Mouse (Mus musculus) large intestine, adult 2 months (tissue): Measurements from ENCODE around the gene 9230110F15Rik. TPM values are rescaled to one million over a fixed set of nuclear protein-coding genes. Genes with fewer than 3 reads are reported as not detected.
"Not testable (repeated sequence)": the region's sequence is repeated elsewhere in the genome, so short reads cannot be mapped to it uniquely, and the experiment has no call there.

Experiments
- DNase-seq: peaks from one replicate; pipeline ENCODE4 v3.0.0-alpha.2; 2012; ENCODE audit warnings: low read depth, low spot score
- WGBS: fragments of 180-500 bp; shearing (Covaris S2); methylation state at CpG from one replicate; pipeline ENCODE4 v1.1.7; 2018; 5-methylcytosine and 5-hydroxymethylcytosine counted together
- polyA plus RNA-seq: library from polyadenylated mRNA; depleted of rRNA; stranded (reverse); fragments of >200 nt; gene quantifications from 2 replicates; pipeline ENCODE4 v1.2.3, GENCODE M21; 2012; rRNA removed

9230110F15Rik gene
- polyA plus RNA-seq, result not detected in 2 replicates

- 69% methylated on average over 1 of the region's 1 CpGs for WGBS
- no peak for DNase-seq
Measured at GRCm38 (mm10) chr9:35844050-35844449, at the start of gene 9230110F15Rik. Gene 9230110F15Rik (minus strand): TSS chr9:35844150.

- not testable (repeated sequence) for DNase-seq
- 56% methylated on average over 1 of the region's 1 CpGs for WGBS
Measured at GRCm38 (mm10) chr9:35893112-35893511, 49.2 kb upstream of the 9230110F15Rik start.

DNA sequence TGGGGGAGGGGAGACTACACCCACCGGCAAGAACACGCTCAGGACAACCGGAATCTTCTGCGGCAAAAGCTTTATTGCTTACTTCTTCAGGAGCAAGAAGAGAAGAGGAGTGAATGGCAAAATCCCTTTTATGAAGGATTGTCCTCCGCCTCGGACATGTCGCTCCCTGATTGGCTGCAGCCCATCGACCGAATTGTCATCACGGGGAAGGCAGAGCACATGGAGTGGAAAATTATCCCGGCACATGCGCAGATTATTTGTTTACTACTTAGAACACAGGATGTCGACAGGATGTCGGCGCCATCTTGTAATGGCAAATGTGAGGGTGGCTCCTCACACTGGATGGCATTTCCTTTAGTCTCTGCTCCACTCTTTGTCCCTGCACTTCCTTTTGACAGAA, 26.1 kb downstream of the 9230110F15Rik start:
- not testable (repeated sequence) for DNase-seq
- 95% methylated on average over 15 of the region's 15 CpGs for WGBS

GRCm38 (mm10) chr9:35798146-35798545, 45.8 kb downstream of the 9230110F15Rik start:
- no peak for DNase-seq

DNA sequence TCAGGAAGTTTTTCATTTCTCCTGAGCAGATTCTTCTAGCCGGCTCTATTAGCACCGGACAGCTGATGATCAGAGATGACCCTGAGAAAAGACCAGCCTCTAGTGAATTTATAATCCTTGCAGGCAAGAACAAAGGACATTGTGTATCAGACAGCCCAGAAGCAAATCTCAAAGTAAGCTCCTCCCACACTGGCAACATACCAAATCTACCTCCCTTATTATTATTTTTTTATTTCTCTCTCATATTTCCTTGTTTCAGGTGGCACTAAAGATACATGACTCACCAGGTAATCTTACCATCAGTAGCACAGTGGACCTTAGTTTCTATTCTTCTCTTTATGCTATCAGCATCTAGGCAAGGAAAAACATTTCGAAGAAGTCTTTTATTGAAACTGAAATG, 53.9 kb downstream of the 9230110F15Rik start, which contains the start of the genes Gm27235 and D730048I06Rik:
Gene Gm27235, minus strand, starts transcription at position 101 of the 400 bp plus-strand sequence.
Gene D730048I06Rik, minus strand, starts transcription at position 112 of the 400 bp plus-strand sequence.
- 78% methylated on average over 3 of the region's 3 CpGs for WGBS
- no peak for DNase-seq

Other genes with a start within 250 kb of the 9230110F15Rik start
- gene Pate4, start 232.2 kb downstream of the 9230110F15Rik start, polyA plus RNA-seq, result not detected in 2 replicates
- gene Pate3, start 195.9 kb downstream of the 9230110F15Rik start, polyA plus RNA-seq, result not detected in 2 replicates
- gene Pate1, start 156.8 kb downstream of the 9230110F15Rik start, polyA plus RNA-seq, result not detected in 2 replicates
- gene Gm17677, start 103.1 kb downstream of the 9230110F15Rik start, polyA plus RNA-seq, result not detected in 2 replicates
- gene Gm17727, start 66.0 kb downstream of the 9230110F15Rik start, polyA plus RNA-seq, result not detected in 2 replicates
- gene Gm27235, start 54.0 kb downstream of the 9230110F15Rik start, polyA plus RNA-seq, result not detected in 2 replicates
- gene D730048I06Rik, start 54.0 kb downstream of the 9230110F15Rik start, polyA plus RNA-seq, result 0.07 and 0.14 TPM in 2 replicates
- gene 9230113P08Rik, start 64.3 kb upstream of the 9230110F15Rik start, polyA plus RNA-seq, result not detected in 2 replicates